Mouse (Mus musculus): Measurements from ENCODE around the gene Nt5e. TPM values are rescaled to one million over a fixed set of nuclear protein-coding genes. Genes with fewer than 3 reads are reported as not detected.

Gene Nt5e
- polyA plus RNA-seq, 1 experiment = 42.1 TPM

DNA sequence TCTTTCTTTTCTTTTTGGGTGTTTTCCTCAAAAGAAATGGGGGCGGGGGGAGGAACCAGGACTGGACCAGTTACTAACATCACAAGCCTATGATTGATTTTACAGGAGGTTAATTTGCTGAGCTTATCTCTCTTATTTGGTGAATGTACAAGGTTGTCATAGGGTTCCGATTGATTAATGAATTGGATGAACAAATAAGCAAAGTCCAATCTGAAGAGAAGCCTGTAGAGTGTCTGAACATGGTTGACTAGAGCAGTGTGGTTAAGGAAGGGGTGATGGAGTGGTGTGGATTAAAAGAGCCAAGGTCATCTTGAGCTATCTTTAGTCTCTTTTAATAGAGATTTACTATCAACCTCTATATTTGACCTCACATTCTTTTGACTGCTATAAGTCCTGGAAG is 17.4 kb downstream of the Nt5e start:
- no peak for DNase-seq (ENCODE audit: low spot score)

DNA sequence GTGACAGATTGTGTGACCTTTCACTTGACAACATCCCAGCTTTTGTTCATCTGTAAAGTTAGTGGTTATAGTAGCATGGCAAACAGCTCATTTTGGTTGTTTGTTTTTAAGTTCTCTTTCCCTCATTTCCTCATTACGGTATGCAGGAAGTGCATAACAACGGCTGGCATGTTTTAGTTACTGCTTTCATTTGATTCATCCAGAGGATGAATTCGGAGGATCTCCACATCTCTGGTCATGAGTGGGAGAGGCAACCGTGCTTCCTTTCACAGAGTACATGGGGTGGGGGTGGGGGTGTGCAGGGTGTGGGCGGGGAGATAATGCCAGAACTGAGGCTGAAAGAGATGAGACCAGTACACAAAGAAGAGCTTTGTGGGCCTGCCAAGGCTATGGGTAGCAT is 19.9 kb downstream of the Nt5e start:
- DNase-seq (ENCODE audit: low spot score) = no peak

DNA sequence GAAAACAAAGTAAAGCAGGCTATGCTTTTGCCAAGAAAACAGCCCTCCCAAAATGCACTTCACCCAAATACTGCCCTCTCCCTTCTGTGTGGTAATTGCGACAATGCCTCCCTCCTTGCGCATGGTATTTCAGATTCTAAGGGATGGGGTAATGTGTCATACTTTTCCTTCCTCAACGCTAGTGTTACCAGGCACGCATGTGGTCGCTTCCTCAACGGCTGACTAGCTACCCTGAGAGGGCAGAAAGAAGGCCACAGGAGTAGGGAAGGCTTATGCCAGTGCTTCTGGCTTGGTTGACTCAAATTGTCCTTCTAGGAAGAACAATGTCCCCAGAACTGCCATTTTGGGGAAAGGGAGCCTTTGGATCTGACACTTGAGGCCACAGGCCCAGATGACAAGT is 21.6 kb downstream of the Nt5e start:
- DNase-seq (ENCODE audit: low spot score) = no peak

DNA sequence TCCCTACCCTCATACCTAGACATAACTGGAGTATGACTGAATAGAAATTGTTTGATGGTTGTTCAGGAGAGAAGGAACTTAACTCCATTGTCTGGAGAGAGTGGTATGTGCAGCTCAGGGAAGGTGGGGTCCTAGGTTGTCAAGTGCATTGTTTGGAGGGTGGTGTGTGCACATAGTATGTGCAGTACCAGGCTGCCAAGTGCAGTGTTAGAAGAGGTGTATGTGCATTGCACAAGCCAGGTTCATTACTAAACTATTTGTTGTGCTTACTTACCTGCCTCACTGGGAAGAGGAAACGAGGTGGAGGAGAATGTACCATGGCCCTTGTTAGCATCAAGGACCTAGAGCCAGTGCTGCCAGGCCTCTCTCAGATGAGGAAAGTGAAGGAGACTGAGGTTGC is 23.3 kb downstream of the Nt5e start:
- no peak for DNase-seq (ENCODE audit: low spot score)

DNA sequence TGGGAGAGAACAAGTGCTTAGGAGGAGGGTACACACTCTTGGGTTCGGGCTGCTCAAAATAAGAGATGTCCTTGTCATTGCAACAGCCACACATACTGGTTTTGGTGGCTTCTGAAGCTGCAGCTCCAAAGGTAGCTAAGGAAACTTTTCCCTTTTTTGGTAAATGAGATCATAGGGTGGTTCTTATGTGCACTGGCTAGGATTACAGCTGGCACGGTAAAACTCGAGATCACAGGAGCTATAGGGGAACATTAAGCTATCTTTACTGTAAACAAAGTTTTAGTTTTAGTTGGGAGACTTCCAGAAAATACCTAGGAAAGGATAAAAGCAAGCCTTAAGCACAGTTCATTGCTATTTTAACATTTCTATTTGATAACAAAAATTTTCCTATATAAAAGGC is 24.2 kb downstream of the Nt5e start:
- DNase-seq (ENCODE audit: low spot score) = no peak

DNA sequence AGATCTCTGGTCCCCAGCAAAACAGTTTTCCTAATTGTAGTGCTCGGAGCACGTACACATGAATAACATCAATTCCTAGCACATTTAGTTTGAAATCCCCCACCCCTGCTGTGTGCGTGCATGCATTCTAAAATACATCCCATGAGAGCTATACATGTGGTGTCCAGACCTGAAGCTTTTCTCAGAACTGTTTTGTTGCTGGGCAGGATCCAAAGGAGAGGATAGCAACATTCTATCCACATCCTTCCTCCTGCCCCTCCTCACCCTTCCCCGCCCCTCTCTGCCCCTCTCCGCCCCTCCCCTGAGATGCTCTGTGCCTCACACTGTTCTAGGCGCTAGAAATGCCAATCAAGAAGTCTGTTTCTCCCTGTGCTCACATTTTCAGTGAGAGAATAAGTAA is 25.7 kb downstream of the Nt5e start:
- DNase-seq (ENCODE audit: low spot score) = no peak

DNA sequence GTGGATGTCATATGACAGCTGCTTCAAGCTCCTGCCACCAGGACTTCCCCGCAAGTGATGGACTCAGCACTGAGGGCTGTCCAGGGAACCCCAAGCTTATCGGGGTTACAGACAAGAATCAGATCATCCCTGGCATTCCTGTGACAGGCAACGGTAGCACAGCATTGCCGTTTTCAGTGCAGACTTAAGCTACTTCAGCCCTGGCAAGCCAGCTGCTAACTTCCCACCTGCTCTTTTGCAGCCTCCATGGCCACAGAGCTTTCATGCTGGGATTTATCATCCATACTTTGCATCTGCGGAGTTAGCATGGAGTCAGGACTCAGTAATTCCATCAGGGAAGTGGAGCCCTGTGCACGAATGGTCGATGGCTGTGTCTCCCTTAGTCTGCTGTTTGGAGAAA is 26.5 kb downstream of the Nt5e start:
- DNase-seq (ENCODE audit: low spot score) = no peak

DNA sequence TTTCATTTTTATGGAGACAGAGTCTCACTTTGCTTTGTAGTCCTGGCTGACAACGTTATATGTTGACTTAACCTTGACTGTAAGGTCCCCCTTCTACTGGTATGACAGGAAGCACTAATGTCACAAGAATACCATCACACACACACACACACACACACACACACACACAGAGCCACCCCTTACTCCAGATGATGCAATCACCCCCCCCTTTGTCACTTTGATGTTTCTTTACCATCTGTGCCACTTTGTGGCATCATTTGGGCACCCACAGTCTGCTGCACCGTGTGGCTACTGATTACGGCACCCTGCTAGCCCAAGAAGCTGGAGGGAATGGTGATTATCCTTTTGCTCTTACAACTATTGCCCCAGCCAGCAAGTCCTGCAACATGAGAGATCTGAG is 30.2 kb downstream of the Nt5e start:
- DNase-seq (ENCODE audit: low spot score) = no peak

DNA sequence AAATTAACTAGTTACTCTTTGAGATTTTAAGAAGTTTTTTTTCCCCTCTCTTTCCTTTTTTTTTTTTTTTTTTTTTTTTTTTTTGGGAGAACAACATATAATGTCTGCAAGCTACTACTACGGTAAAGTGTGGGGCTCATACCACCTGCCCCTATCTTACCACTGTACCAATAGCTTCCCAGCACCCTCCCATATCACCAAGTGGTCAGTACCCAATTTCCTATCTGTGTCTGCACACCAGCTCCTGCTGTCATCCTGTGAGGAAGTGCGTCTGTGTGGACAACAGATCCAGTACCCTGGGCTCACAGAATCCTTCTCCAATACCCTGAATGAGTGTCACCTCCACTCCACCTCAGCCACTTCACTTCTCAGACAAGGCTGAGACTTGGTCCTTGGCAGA is 32.1 kb downstream of the Nt5e start:
- no peak for DNase-seq (ENCODE audit: low spot score)

DNA sequence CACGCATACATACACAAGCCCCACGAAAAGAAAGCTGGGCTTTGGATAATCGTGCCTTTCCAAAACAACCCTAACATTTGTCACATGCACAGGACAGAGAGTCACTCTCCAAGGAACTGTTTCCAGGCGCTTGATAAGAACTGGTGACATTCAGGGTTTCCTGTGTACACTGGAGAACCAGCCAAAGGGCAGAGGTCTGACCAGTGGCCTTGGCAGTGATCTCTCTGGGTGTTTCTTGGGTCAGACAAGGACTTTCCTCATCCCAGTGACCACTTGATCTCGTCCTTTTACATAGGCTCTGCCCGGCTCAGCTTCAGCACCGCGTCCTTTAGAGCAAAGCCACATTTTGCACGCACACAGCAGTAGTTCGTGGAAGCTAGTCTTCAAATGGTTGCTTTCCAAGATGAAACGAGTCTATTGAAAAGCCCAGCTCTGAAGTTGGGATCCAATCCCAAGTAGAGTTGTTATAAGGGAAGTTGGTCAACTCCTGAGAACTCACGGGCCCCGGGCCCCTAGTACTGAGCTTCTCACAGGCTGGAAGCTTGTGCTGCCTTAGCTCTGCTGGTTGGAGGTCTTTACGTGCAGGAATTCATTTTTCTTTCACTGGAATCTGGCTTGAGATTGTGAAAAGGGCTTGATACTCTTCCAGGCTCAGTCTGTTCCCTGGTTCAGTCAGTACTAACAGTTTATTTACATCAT is 34.4 kb downstream of the Nt5e start:
- DNase-seq (ENCODE audit: low spot score) = no peak

DNA sequence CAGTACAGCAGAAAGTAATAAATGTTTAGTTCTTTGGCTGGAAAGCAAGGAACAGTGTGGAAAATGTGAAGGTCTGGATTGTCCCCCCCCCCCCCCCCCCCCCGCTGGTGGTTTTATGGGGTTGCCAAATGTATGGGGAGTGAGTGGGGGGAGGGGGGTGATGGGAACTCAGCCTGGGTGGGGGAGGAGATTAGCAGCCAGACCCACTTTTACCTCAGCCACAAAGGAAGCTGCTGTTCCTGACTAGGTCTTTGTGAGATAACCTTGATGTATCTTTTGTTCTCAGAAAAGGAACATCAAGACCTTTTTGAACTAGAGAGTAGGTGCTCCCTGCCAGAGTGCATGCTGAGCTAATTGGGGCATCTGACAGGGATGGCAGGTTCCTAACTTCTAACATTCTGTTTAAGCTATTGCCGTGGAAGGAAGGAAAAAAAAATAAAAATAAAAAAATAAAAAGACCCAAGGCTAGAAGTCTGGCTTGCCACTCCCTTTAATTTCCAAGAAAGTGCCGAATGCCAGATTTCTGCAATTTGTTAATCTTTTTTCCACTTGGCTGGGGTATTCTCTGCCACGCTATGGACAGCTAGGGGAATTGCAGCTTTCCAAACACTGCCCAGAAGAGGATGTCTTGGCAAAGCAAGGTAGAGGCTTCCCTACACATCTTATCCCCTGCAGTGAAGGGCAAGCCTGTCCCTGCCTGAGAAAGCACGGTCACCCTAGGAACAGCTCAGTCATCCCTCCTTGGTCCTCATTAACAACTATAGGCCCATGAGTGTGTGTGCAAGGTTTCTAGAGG is 35.3 kb downstream of the Nt5e start:
- no peak for DNase-seq (ENCODE audit: low spot score)

DNA sequence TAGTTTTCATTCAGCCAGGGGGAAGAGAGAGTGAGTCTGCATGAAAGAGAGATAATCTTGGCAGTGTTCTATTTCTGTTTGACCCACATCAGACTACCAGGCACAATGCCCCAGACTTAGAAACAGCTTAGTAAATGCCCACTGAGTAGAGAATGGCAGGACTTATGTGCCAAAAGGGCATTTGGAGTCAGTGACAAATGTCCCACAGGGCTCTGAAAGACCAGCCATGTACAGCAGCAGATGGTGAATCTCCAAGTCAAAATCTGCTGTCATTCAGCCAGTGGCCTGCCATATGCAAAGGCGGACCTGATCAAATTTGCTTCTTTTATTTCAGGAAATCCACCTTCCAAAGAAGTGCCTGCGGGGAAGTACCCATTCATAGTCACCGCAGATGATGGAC is 36.1 kb downstream of the Nt5e start:
- no peak for DNase-seq (ENCODE audit: low spot score)

DNA sequence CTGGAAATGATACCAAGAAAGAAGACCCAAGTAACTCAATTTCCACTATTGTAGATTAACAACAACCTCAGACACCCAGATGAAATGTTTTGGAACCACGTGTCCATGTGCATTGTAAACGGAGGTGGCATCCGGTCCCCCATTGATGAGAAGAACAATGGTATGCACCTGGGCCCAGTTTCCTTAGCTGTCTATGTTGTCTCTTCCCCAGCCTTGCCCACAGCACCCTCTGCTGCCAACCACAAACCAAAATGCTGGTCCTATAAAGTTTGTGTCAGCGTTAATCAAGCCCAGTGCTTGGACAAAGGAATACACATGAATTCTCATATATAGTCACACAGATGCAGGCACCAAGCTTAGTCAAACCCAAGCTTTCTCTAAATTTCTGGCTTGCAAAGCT is 39.3 kb downstream of the Nt5e start:
- DNase-seq (ENCODE audit: low spot score) = no peak

DNA sequence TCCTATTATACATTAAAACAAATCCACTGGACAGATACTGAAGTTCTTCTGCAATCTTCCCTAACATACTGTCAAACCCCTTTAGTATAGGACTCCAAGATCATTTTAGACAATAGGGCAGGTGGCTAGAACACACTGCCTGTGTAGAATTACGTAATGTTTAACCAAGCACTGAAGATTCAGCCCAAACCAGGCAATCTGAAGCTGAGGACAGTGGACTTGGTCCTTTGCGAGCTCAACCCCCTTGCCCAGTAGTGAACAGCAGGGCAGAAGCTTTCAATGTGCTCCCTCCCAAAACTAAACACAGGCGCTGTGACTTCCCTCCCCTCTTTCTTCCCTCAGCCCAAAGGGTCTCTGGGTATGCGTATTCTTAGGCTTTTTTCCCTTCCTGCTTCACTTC is 39.8 kb downstream of the Nt5e start:
- DNase-seq (ENCODE audit: low spot score) = no peak

DNA sequence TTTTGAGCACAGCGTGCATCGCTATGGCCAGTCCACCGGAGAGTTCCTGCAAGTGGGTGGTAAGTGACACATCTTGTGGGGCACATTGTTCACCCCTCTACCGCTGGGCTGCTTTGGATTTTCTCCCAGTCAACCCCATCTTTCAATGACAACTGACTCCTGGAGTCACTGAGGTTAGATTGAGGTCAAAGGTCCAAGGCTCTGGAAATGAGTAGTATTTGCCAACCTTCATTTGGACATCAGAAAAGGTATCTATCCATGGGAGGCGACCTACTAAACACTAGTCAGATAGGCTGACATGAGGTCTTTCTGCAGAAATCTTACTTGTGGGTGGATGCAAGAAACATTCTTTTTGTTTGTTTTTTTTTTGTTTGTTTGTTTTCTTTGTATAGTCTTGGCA is 40.3 kb downstream of the Nt5e start:
- DNase-seq (ENCODE audit: low spot score) = no peak

DNA sequence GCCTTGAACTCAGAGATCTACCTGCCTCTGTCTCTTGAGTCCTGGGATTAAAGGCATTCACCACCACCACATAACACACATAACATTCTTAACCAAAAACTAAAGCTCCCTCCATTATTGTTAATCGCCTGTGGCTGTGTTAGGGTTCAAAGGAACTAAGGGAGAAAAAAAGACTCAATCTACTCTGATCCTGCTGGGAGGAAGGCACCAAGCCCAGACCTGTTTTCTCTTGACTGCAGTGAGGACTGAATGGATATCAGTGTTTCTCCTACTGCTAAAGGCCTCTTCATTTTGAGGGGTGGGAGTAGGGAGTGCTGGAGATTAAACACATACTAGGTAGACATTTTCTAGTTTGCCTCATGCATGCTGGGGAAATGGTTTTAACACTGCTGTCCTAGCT is 40.8 kb downstream of the Nt5e start:
- DNase-seq (ENCODE audit: low spot score) = no peak

DNA sequence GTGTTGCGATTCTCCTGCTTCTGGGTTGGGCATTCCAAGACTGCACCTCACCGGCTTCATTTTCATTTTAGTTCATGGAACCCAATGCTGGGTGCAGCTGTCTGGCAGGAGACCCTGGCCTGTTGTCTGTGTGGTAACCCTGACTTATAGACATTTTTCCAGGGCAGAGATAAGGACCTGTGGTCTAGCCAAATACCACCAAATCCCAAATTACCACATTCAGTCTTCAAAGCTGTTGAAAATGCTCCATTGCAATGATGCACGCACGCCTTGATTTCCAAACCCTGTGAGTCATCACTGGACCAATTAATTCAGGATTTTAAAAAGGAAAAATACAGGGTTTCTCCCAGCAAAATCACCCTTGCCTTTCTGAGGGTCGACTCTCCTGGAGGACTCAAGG is 41.5 kb downstream of the Nt5e start:
- no peak for DNase-seq (ENCODE audit: low spot score)

DNA sequence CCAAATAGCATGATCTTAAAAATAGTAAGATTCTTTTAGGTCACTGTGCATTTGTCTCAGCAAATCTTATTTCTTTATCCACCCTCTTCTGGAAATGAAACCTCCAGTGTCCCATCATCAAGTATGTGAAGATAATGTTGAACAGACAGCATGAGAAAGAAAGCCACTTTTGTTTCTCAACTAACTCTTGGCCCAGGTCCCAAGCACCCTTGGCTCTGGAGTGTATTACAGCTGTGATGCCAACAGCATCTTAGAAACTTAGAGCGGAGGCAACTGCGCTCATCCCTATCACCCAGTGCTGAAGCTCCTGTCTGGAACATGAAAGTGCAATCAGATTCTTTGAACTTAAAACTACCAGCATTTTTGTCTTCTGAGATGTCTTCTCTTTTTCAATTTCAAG is 42.7 kb downstream of the Nt5e start:
- DNase-seq (ENCODE audit: low spot score) = no peak

DNA sequence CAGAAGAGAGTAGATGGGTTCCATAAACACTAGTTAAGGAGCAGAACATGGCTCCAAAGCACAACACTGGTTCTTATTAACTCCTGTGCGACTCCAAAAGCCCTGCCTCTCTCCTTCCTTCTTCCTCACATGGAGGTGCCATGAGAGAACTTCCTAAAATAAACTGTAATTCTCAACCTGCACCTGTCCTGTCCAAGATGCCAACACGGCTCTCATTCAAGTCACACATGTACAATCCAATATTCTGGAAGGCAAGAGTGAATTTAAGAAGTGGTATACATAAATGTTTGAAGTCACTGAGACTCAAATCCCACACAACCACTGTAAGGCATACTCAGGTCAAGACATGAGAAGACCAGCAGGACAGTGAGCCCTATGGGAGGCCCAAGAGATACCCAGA is 44.2 kb downstream of the Nt5e start:
- DNase-seq (ENCODE audit: low spot score) = no peak

DNA sequence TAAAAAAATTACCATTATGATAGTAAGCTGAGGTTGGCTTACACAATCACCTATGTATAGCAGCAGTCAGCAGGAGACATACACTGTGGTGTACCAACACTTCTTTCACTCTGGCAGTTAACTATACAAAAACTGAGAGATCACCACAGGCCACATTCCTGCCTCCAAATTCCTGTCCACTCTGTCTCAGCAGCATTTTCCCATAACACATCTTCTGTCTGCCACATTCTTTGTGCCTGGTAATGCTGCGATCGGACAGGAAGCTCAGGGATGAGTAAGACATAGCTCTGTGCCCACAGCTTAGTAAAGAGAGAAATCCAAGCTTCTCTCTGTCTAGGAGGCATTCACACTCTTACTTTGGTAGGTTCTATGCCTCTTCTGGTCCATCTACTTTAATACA is 46.0 kb downstream of the Nt5e start:
- no peak for DNase-seq (ENCODE audit: low spot score)

DNA sequence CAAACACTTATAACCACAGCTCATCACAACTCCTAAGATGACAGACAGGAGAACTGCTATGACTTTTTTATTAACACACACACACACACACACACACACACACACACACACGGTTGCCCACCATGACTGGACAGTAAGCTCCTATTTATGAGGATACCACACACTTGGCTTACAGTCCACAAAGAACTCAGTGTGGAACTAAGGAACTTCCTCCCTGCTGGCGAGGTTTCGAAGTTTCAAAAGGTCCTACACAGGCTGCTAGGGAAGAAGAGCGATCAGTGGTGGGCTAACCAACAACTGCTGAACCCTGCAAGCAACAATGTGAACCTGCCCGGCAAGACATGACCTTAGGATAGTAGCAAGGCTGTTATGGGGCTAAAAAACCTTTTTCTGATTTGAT is 50.5 kb downstream of the Nt5e start:
- no peak for DNase-seq (ENCODE audit: low spot score)

DNA sequence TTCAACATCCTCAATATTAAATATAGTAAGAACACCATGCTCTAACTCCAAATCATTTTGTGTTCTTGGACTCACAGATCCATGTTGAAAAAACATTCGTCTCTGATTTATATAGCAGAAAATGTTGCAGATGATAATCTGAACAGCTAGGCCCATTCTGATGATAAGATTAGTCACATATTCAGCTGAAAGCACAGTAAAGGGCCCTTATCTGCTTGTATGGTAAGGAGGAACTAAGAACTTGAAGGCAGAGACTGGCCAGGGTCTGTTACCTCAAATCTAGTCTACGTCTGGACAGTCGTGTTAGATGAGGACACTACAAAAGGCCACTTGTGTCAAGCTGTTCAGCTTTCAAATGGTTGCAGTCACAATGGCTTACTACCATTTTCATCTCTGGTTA is 52.1 kb downstream of the Nt5e start:
- DNase-seq (ENCODE audit: low spot score) = no peak

DNA sequence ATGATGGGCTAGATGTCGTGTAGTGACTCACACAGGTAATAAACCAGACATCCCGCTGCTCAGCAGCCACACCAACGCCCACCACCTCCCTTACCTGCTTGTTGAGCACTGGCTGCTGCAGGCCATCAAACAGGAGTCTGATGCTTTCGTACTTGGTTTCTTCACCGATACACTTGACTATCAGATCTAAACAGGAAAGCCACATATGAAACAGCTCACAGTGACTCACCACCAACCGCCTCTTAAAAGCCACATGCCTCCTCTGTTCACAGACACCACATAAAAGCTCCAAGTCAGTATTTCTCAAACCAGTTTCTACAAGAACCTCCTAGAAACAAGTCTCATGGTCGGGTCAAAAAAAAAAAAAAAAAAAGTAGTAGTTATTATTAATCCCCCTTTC is 53.1 kb downstream of the Nt5e start:
- no peak for DNase-seq (ENCODE audit: low spot score)

DNA sequence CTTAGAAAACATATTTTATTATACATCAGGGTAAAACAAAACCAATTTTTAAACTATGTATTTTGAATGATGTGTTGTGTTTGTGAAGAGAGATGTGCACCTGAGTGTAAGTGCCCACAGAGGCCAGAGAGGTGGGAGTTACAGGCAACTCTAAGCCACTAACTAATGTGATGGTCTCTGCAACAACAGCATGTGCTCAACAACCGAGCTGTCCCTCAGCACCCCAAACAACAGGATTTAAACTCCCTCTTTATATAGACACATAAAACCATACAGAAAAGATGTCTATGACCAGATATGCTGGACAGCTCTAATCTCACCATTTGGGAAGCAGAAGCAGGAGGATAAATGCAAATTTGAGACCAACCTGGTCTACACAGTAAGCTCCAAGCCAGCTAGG is 53.5 kb downstream of the Nt5e start:
- no peak for DNase-seq (ENCODE audit: low spot score)
